Mouse (Mus musculus) MEL (cell line): ENCODE measurements around the gene Fkbp14. TPM values are rescaled to one million over a fixed set of nuclear protein-coding genes. Genes with fewer than 3 reads are reported as not detected.

Experiments used
- DNase-seq: peaks from one replicate; pipeline ENCODE4 v3.0.0; 2011; ENCODE audit warnings: low read depth, low spot score
- H3K27ac ChIP-seq: 2 replicates; pipeline ENCODE4 v1.5.1; 2012; ENCODE audit warnings: low read depth, mild to moderate bottlenecking, control low read depth, low read length, moderate library complexity; ENCODE audit not compliant: control insufficient read depth
- H3K27me3 ChIP-seq, 2 experiments: fragments of 150-350 bp in 1 of 2; sonication (generic) in 1 of 2; 2 replicates each; pipeline ENCODE4 v1.6.1; 2012; ENCODE audit warnings: low read length in 2 of 2, mild to moderate bottlenecking in 2 of 2, improper control_type of control experiment in 1 of 2, moderate library complexity in 1 of 2; ENCODE audit not compliant: insufficient read depth in 2 of 2, control insufficient read depth in 1 of 2
- H3K36me3 ChIP-seq, 2 experiments: 2 replicates each; pipeline ENCODE4 v1.6.1; 2012 to 2014; ENCODE audit warnings: low read length in 2 of 2, improper control_type of control experiment in 1 of 2, inconsistent platforms in 1 of 2, mild to moderate bottlenecking in 1 of 2; ENCODE audit not compliant: insufficient read depth in 2 of 2, control insufficient read depth in 1 of 2
- H3K4me1 ChIP-seq, 2 experiments: fragments of 150-350 bp in 1 of 2; sonication (generic) in 1 of 2; 2 replicates each; pipeline ENCODE4 v1.6.1; 2012; ENCODE audit warnings: low read length in 2 of 2, improper control_type of control experiment in 1 of 2, mild to moderate bottlenecking in 1 of 2; ENCODE audit not compliant: insufficient read depth in 2 of 2, control insufficient read depth in 1 of 2
- H3K4me3 ChIP-seq, 2 experiments: fragments of 150-350 bp in 1 of 2; sonication (generic) in 1 of 2; 2 replicates each; pipeline ENCODE4 v1.5.1; 2012; ENCODE audit warnings: low read depth in 2 of 2, low read length in 2 of 2, mild to moderate bottlenecking in 2 of 2, moderate library complexity in 2 of 2, control low read depth in 1 of 2, improper control_type of control experiment in 1 of 2; ENCODE audit not compliant: control insufficient read depth in 1 of 2, insufficient read depth in 1 of 2
- H3K79me2 ChIP-seq: 2 replicates; pipeline ENCODE4 v1.6.1; 2012; ENCODE audit warnings: mild to moderate bottlenecking, low read length, moderate library complexity; ENCODE audit not compliant: control insufficient read depth, poor library complexity, insufficient read depth
- H3K9ac ChIP-seq: 2 replicates; pipeline ENCODE4 v1.6.1; 2012; ENCODE audit warnings: low read depth, mild to moderate bottlenecking, control low read depth, low read length, moderate library complexity; ENCODE audit not compliant: control insufficient read depth, poor library complexity, severe bottlenecking
- H3K9me3 ChIP-seq: fragments of 150-350 bp; sonication (generic); replicated peaks from 2 replicates; pipeline ENCODE4 v1.6.1; 2012; ENCODE audit warnings: mild to moderate bottlenecking, low read length, improper control_type of control experiment, moderate library complexity; ENCODE audit not compliant: insufficient read depth
- CHD2 ChIP-seq: IDR thresholded peaks from 2 replicates; pipeline ENCODE4 v1.6.1; 2011; ENCODE audit warnings: low read length, improper control_type of control experiment
- E2F4 ChIP-seq: IDR thresholded peaks from 2 replicates; pipeline ENCODE4 v1.6.1; 2011; ENCODE audit warnings: low read depth, low read length, improper control_type of control experiment, borderline replicate concordance
- ELF1 ChIP-seq: IDR thresholded peaks from 2 replicates; pipeline ENCODE4 v1.6.1; 2014; ENCODE audit warnings: low read depth, mild to moderate bottlenecking, inconsistent platforms, low read length, improper control_type of control experiment, moderate library complexity
- EP300 ChIP-seq, 2 experiments: IDR thresholded peaks; 2 replicates each; pipeline ENCODE4 v1.6.1; 2011; ENCODE audit warnings: improper control_type of control experiment in 2 of 2, low read length in 2 of 2, low read depth in 1 of 2, mild to moderate bottlenecking in 1 of 2
- GATA1 ChIP-seq: IDR thresholded peaks from 2 replicates; pipeline ENCODE4 v1.6.1; 2011; ENCODE audit warnings: low read depth, low read length, improper control_type of control experiment
- HCFC1 ChIP-seq: IDR thresholded peaks from 2 replicates; pipeline ENCODE4 v1.6.1; 2012; ENCODE audit warnings: low read depth, mild to moderate bottlenecking, inconsistent platforms, low read length, improper control_type of control experiment, moderate library complexity
- MAFK ChIP-seq: IDR thresholded peaks from 2 replicates; pipeline ENCODE4 v1.6.1; 2011; ENCODE audit warnings: low read depth, mild to moderate bottlenecking, low read length, improper control_type of control experiment, borderline replicate concordance
- MAX ChIP-seq: IDR thresholded peaks from 2 replicates; pipeline ENCODE4 v1.6.1; 2011; ENCODE audit warnings: low read length, improper control_type of control experiment
- MAZ ChIP-seq: IDR thresholded peaks from 2 replicates; pipeline ENCODE4 v1.6.1; 2012; ENCODE audit warnings: low read depth, mild to moderate bottlenecking, inconsistent platforms, low read length, improper control_type of control experiment
- MEF2A ChIP-seq: IDR thresholded peaks from 2 replicates; pipeline ENCODE4 v1.6.1; 2014; ENCODE audit warnings: low read depth, mild to moderate bottlenecking, inconsistent platforms, low read length, improper control_type of control experiment; ENCODE audit not compliant: poor library complexity, insufficient replicate concordance, severe bottlenecking; ENCODE audit errors: extremely low read depth
- NRF1 ChIP-seq: IDR thresholded peaks from 2 replicates; pipeline ENCODE4 v1.6.1; 2014; ENCODE audit warnings: low read depth, mild to moderate bottlenecking, inconsistent platforms, low read length, improper control_type of control experiment, moderate library complexity; ENCODE audit not compliant: poor library complexity, insufficient read depth, severe bottlenecking
- POLR2AphosphoS2 ChIP-seq: IDR thresholded peaks from 2 replicates; pipeline ENCODE4 v1.6.1; 2011; ENCODE audit warnings: low read length, improper control_type of control experiment
- SMC3 ChIP-seq: IDR thresholded peaks from 2 replicates; pipeline ENCODE4 v1.6.1; 2011; ENCODE audit warnings: low read depth, low read length, improper control_type of control experiment
- TCF12 ChIP-seq: IDR thresholded peaks from 2 replicates; pipeline ENCODE4 v1.6.1; 2014; ENCODE audit warnings: low read depth, mild to moderate bottlenecking, inconsistent platforms, low read length, improper control_type of control experiment, moderate library complexity
- UBTF ChIP-seq: IDR thresholded peaks from 2 replicates; pipeline ENCODE4 v1.6.1; 2012; ENCODE audit warnings: low read depth, mild to moderate bottlenecking, inconsistent platforms, low read length, improper control_type of control experiment, moderate library complexity, borderline replicate concordance; ENCODE audit not compliant: insufficient read depth
- USF1 ChIP-seq: IDR thresholded peaks from 2 replicates; pipeline ENCODE4 v1.6.1; 2014; ENCODE audit warnings: low read depth, mild to moderate bottlenecking, inconsistent platforms, low read length, improper control_type of control experiment, moderate library complexity
- USF2 ChIP-seq, 2 experiments: IDR thresholded peaks; 2 replicates each; pipeline ENCODE4 v1.6.1; 2011 to 2012; ENCODE audit warnings: improper control_type of control experiment in 2 of 2, low read length in 2 of 2, borderline replicate concordance in 1 of 2, inconsistent platforms in 1 of 2, low read depth in 1 of 2, mild to moderate bottlenecking in 1 of 2; ENCODE audit not compliant: insufficient read depth in 1 of 2
- ZC3H11A ChIP-seq: IDR thresholded peaks from 2 replicates; pipeline ENCODE4 v1.6.1; 2012; ENCODE audit warnings: low read depth, mild to moderate bottlenecking, inconsistent platforms, low read length, improper control_type of control experiment
- ZKSCAN1 ChIP-seq: IDR thresholded peaks from 2 replicates; pipeline ENCODE4 v1.6.1; 2012; ENCODE audit warnings: low read depth, mild to moderate bottlenecking, inconsistent platforms, low read length, improper control_type of control experiment, moderate library complexity
- ZMIZ1 ChIP-seq: IDR thresholded peaks from 2 replicates; pipeline ENCODE4 v1.6.1; 2012; ENCODE audit warnings: low read depth, mild to moderate bottlenecking, inconsistent platforms, low read length, improper control_type of control experiment, moderate library complexity
- ZNF384 ChIP-seq: IDR thresholded peaks from 2 replicates; pipeline ENCODE4 v1.6.1; 2012; ENCODE audit warnings: low read depth, mild to moderate bottlenecking, inconsistent platforms, low read length, improper control_type of control experiment
- polyA plus RNA-seq, 2 experiments: library from polyadenylated mRNA; stranded (reverse) in 1 of 2; unstranded in 1 of 2; fragments of >175 nt in 1 of 2; fragments of >200 nt in 1 of 2; gene quantifications; 2 replicates each; pipeline versions ENCODE4 v1.2.1 to v1.2.4; 2012; ENCODE audit warnings: low replicate concordance in 2 of 2, low read depth in 1 of 2; ENCODE audit not compliant: insufficient read length in 2 of 2, insufficient read depth in 1 of 2, missing spikeins in 1 of 2
- total RNA-seq: library from RNA; depleted of rRNA; stranded (reverse); fragments of 300-350 nt; gene quantifications from 2 replicates; pipeline ENCODE4 v1.2.3, GENCODE M21; 2012; rRNA removed

Gene Fkbp14
- total RNA-seq (0.65 and 1.5 TPM in 2 replicates), polyA plus RNA-seq (1 to 10 TPM in 1 of 2 experiments, not detected in 1; 1.8 TPM)

GRCm38 (mm10) chr6:54597208-54597607, at the start of gene Fkbp14:
Fkbp14 (minus strand) TSS chr6:54597308.
- no peak for DNase-seq
- Histone ChIP-seq H3K4me1 (peaks cover 0 to 4% of the 10 kb centered on the region in 2 experiments; a peak in 1 of 4 replicates), H3K9me3 (no peaks in the 10 kb centered on the region), H3K79me2 (peaks cover 6% of the 10 kb centered on the region; the same call in 1 of the 2 replicates), H3K9ac (no peak within 1 kb of the TSS), H3K4me3 (no peak within 1 kb of the TSS), H3K27me3 (no peaks in the 10 kb centered on the region), H3K27ac (no peak within 1 kb of the TSS), H3K36me3 (peaks cover 0 to 3% of the 10 kb centered on the region in 2 experiments; a peak in 2 of 4 replicates)
- TF ChIP-seq NRF1 (no peak), MAFK (no peak), ZC3H11A (no peak), ZKSCAN1 (no peak), UBTF (no peak), ZNF384 (no peak), TCF12 (no peak), POLR2AphosphoS2 (no peak), SMC3 (no peak), HCFC1 (no peak), MEF2A (no peak), USF1 (no peak), USF2 (IDR thresholded peaks at IDR 0.05; ENCODE audit: borderline replicate concordance in 1 of 2, insufficient read depth in 1 of 2, low read depth in 1 of 2, low read length in 2 of 2) (no peak), MAZ (no peak), GATA1 (no peak), ZMIZ1 (no peak), CHD2 (no peak)

GRCm38 (mm10) chr6:54643181-54643580, 46.1 kb upstream of the Fkbp14 start:
- Histone ChIP-seq H3K4me1 (no peaks in the 10 kb centered on the region), H3K36me3 (no peaks in the 10 kb centered on the region; a peak in 1 of 4 replicates), H3K4me3 (no peak overlapping the region), H3K27ac (no peak overlapping the region), H3K9ac (no peak overlapping the region), H3K27me3 (no peaks in the 10 kb centered on the region), H3K79me2 (no peaks in the 10 kb centered on the region)
- peak; percentile 13 for DNase-seq
- TF ChIP-seq ELF1 (no peak), MAX (no peak), GATA1 (no peak), HCFC1 (no peak), E2F4 (no peak), SMC3 (no peak), MAZ (no peak), EP300 (IDR thresholded peaks at IDR 0.05; ENCODE audit: low read depth in 1 of 2, low read length in 2 of 2) (peak in 1 of 2 experiments; percentile 19; a peak in 1 of 4 replicates), TCF12 (0 out of 2 replicates have a peak, but pooled peaks have one; percentile 13)
- TF ChIP-seq, all 39 proteins: peak for 2
- H3K9me3 ChIP-seq, result no peaks in the 10 kb centered on the region
